Mouse (Mus musculus) cerebellum, adult 2 months (tissue): ENCODE data around the gene St8sia1. TPM values are rescaled to one million over a fixed set of nuclear protein-coding genes. Genes with fewer than 3 reads are reported as not detected.

Experiments used
- DNase-seq, 2 experiments: peaks; one replicate each; pipeline ENCODE4 v3.0.0; 2021
- H3K27ac ChIP-seq: fragments of 200-500 bp; 2 replicates; pipeline ENCODE4 v1.5.1; 2012; ENCODE audit warnings: low read length, control low read depth, inconsistent platforms; ENCODE audit not compliant: insufficient read depth
- H3K27me3 ChIP-seq: fragments of 200-500 bp; 2 replicates; pipeline ENCODE4 v1.6.1; 2012; ENCODE audit warnings: inconsistent platforms, mild to moderate bottlenecking, low read length, moderate library complexity; ENCODE audit not compliant: control insufficient read depth, insufficient read depth
- H3K4me1 ChIP-seq: fragments of 200-500 bp; 2 replicates; pipeline ENCODE4 v1.6.1; 2011; ENCODE audit warnings: low read length; ENCODE audit not compliant: control insufficient read depth, insufficient read depth
- H3K4me3 ChIP-seq: fragments of 200-500 bp; replicated peaks from 2 replicates; pipeline ENCODE3; 2011; ENCODE audit warnings: mild to moderate bottlenecking, low read depth, low read length, control low read depth; ENCODE audit not compliant: insufficient read depth
- CTCF ChIP-seq: fragments of 200-500 bp; IDR thresholded peaks from 2 replicates; pipeline ENCODE4 v1.5.1; 2011; ENCODE audit warnings: low read depth, mild to moderate bottlenecking, control low read depth, low read length, moderate library complexity, borderline replicate concordance; ENCODE audit not compliant: insufficient read depth
- POLR2A ChIP-seq: fragments of 200-500 bp; IDR thresholded peaks from 2 replicates; pipeline ENCODE4 v1.6.1; 2011; ENCODE audit warnings: low read length, control low read depth, borderline replicate concordance; ENCODE audit not compliant: insufficient read depth
- WGBS: fragments of 180-500 bp; shearing (Covaris S2); methylation state at CpG from one replicate; pipeline ENCODE4 v1.1.7; 2018; 5-methylcytosine and 5-hydroxymethylcytosine counted together
- polyA plus RNA-seq: library from polyadenylated mRNA; depleted of rRNA; stranded (reverse); fragments of >200 nt; gene quantifications from 2 replicates; pipeline ENCODE4 v1.2.3, GENCODE M21; 2012

St8sia1 gene
- polyA plus RNA-seq, 1 experiment: 22.2 TPM

GRCm38 (mm10) chr6:142994821-142995220 lies 30.6 kb upstream of the St8sia1 start:
- 49% methylated on average over 7 of the region's 7 CpGs for whole genome bisulfite sequencing
- DNase-seq: no peak
- H3K27me3 ChIP-seq: no peaks in the 10 kb centered on the region
- H3K27ac ChIP-seq: no peak overlapping the region
- no peaks in the 10 kb centered on the region for H3K4me1 ChIP-seq
- H3K4me3 ChIP-seq: no peak overlapping the region
- no peak for TF ChIP-seq CTCF
- no peak for TF ChIP-seq POLR2A

DNA sequence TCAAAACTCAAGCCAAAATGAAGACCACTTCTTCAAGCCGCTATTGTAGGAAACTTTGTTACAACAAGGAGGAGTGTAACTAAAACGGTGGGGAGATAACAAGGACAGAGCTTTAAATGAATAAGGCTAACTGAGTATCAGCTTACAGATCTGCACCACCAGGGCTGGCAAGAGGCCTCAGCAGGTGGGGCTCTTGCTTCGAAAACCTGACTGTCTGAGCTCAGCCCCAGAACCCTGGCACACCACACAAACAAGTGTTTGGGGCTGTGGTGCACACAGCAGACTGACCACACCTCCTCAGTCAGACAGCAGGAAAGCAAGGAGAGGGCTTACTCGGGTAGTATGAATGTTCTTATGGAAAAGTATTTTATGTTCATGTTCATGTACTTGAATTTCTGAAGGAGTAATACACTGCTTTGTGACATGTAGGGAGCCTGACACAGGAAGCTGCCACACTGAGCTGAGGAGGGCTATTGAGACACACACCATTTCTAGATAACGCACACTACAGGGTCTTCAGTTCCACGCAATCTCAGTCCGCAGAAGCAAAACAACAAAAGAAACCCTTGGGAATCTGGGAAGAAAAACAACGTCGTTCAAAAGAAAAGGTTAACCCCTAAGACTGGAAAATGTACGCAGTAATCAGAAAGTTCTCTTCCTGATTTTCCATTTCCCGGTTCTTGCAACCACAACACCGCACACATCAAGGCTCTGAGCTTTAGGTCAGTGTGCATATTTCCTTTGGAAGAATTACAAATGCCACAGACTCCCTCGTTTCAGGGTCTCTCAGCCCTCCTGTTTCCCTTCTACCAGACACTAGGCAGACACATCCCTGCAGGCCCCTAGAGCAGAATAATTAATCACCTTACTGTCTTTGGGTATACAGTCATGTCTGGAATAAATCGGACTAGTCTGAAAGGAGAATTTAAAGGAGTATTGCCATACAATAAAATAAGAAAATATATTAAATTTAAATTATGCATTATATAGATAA lies 29.8 kb upstream of the St8sia1 start:
- H3K27ac ChIP-seq: no peak overlapping the region
- no peaks in the 10 kb centered on the region for H3K27me3 ChIP-seq
- 44% methylated on average over 14 of the region's 14 CpGs for WGBS
- H3K4me3 ChIP-seq: no peak overlapping the region
- no peak for DNase-seq
- no peak for TF ChIP-seq CTCF
- TF ChIP-seq POLR2A: no peak
- H3K4me1 ChIP-seq: no peaks in the 10 kb centered on the region

DNA sequence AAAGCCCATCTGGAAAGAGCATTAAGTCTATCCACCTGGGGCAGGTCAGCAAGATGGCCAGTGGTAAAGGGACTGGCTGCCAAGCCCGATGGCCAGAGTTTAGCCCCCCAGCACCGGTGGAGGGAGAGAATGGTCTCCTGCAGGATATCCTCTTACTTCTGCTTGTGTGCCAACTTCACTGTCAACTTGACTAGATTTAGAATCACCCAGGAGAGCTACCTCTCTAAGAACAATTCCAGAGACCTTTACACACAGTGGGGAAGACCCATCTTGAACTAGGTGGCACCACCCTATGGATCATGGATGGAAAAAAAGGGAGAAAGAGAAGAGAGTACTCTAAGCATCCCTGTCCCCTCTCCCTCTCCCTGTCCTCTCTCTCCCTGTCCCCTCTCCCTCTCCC lies 28.7 kb upstream of the St8sia1 start:
- TF ChIP-seq CTCF (no peak), POLR2A (no peak)
- Histone ChIP-seq H3K4me3 (no peak overlapping the region), H3K27me3 (no peaks in the 10 kb centered on the region), H3K4me1 (no peaks in the 10 kb centered on the region), H3K27ac (no peak overlapping the region)
- WGBS: 48% methylated on average over 2 of the region's 2 CpGs
- DNase-seq: no peak

DNA sequence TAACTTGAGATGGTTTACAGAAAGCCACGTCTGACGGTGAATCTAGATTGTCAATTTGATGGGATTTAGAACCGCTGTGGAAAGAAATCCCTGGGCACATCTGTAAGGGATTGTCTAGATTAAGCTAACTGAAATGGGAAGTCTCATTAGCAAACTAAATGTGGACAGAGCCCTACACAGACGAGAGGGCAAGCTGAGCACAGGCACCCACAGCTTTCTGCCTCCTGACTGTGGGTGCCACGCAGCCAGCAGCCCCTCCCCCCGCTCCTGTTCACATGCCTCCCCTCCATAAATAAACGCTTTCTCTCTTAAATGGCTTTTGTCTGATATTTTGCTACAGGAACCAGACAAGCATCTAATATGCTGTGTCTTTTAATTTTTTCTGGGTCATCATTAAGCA lies 27.8 kb upstream of the St8sia1 start:
- WGBS: 68% methylated on average over 7 of the region's 7 CpGs
- Histone ChIP-seq H3K4me1 (no peaks in the 10 kb centered on the region), H3K4me3 (no peak overlapping the region), H3K27me3 (no peaks in the 10 kb centered on the region), H3K27ac (no peak overlapping the region)
- TF ChIP-seq POLR2A (no peak), CTCF (no peak)
- no peak for DNase-seq

- no peak for DNase-seq
- TF ChIP-seq POLR2A (no peak), CTCF (no peak)
- Histone ChIP-seq H3K27ac (no peak overlapping the region), H3K4me3 (no peak overlapping the region), H3K4me1 (no peaks in the 10 kb centered on the region), H3K27me3 (no peaks in the 10 kb centered on the region)
- WGBS: 62% methylated on average over 7 of the region's 7 CpGs
These were observed 27.3 kb upstream of the St8sia1 start for GRCm38 (mm10) chr6:142991391-142992059.

DNA sequence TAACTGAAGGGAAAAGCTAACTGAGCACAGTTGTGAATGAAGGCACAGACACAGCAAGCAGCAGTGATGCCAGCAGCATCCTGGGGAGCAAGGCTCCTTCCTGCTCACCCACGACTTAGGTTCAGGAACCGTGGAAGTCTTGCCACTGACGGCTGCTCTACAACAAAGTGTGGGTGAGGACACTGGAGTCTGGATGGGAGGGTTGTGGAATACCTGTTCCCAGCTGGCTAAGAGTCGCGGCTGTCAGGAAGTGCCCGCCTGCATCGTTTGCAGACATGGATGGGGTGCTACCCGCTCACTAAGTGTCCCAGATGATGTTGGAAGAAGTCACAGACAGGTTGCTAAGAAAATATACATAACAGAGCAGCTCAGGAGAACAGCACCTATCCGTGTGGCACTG lies 26.3 kb upstream of the St8sia1 start:
- H3K4me3 ChIP-seq: no peak overlapping the region
- no peaks in the 10 kb centered on the region for H3K4me1 ChIP-seq
- H3K27ac ChIP-seq: no peak overlapping the region
- no peaks in the 10 kb centered on the region for H3K27me3 ChIP-seq
- DNase-seq: no peak
- 77% methylated on average over 9 of the region's 9 CpGs for WGBS
- TF ChIP-seq POLR2A: no peak

- 91% methylated on average over 13 of the region's 13 CpGs for WGBS
- Histone ChIP-seq H3K4me1 (no peaks in the 10 kb centered on the region), H3K27ac (no peak overlapping the region), H3K4me3 (no peak overlapping the region), H3K27me3 (no peaks in the 10 kb centered on the region)
- TF ChIP-seq POLR2A: no peak
- TF ChIP-seq CTCF: no peak
- DNase-seq: no peak
These were observed 25.2 kb upstream of the St8sia1 start for GRCm38 (mm10) chr6:142989495-142989894.

DNA sequence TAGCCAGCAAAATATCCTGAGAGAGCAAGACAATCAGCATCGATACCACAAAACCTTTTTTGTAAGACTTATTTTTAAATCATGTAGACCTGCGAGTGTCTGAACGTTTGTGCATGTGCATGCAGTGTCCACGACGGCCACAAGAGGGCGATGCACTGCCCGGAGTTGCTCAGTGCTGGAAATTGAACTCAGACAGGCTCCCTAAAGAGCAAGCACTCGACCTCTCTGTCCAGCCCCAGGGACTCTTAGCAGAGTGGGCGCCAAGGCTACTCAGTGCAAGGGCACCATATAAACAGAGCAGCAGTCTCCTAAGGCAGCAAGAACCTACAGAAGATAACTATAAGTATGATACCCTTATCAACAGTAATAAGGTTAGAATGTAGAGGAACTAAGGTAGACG lies 24.5 kb upstream of the St8sia1 start:
- no peak for TF ChIP-seq POLR2A
- TF ChIP-seq CTCF: peak; percentile 83
- H3K27me3 ChIP-seq: no peaks in the 10 kb centered on the region
- H3K4me1 ChIP-seq: no peaks in the 10 kb centered on the region
- no peak overlapping the region for H3K27ac ChIP-seq
- DNase-seq: peak; percentile 43 to 66
- H3K4me3 ChIP-seq: no peak overlapping the region
- WGBS: 24% methylated on average over 10 of the region's 10 CpGs
